25 mouse cellular contexts compared by ENCODE assay signal in genomic region chr13:51712022-51712421, GRCm38 (mm10).
"Had no signal": no experiment of that assay in that cellular context is flagged by ENCODE, and none has a peak within 500 bp of the region (broad histone marks: within the 10 kb centered on the region; RNA-seq: fewer than 3 reads in every experiment).

No protein-coding gene starts in this region.

- H3K9me3 ChIP-seq: heart, embryonic 13.5 days; heart, embryonic 15.5 days; hindbrain, embryonic 13.5 days; hindbrain, embryonic 15.5 days; limb, embryonic 13.5 days; limb, embryonic 15.5 days; liver, embryonic 13.5 days; liver, embryonic 15.5 days had no signal

- H3K4me2 ChIP-seq: heart, embryonic 11.5 days; heart, embryonic 13.5 days; heart, embryonic 15.5 days; hindbrain, embryonic 13.5 days; hindbrain, embryonic 15.5 days; limb, embryonic 13.5 days; limb, embryonic 15.5 days; liver, embryonic 13.5 days; liver, embryonic 15.5 days had no signal

- H3K9ac ChIP-seq: heart, embryonic 13.5 days; heart, embryonic 15.5 days; hindbrain, embryonic 13.5 days; hindbrain, embryonic 15.5 days; limb, embryonic 13.5 days; limb, embryonic 15.5 days; liver, embryonic 13.5 days; liver, embryonic 15.5 days had no signal

- H3K27ac ChIP-seq: heart, adult 2 months; heart, embryonic 13.5 days; heart, embryonic 15.5 days; hindbrain, embryonic 13.5 days; hindbrain, embryonic 15.5 days; hindbrain, postnatal 0 days; limb, embryonic 13.5 days; limb, embryonic 15.5 days; liver, embryonic 13.5 days; liver, embryonic 15.5 days had no signal

- DNase-seq: gastrocnemius, postnatal 14 days; gastrocnemius, postnatal 36 days; heart, adult 11 months; heart, adult 2 months; heart, postnatal 14 days; heart, postnatal 36 days; kidney, adult 18-20 months; kidney, adult 8-10 months; kidney, postnatal 10 days; kidney, postnatal 25 days; kidney, postnatal 4 days; layer of hippocampus, adult 9-11 months; layer of hippocampus, postnatal 36 days; left cerebral cortex, postnatal 4 days; liver, embryonic 13.5 days had no signal

- H3K4me3 ChIP-seq: heart, adult 2 months; heart, embryonic 13.5 days; heart, embryonic 15.5 days; hindbrain, embryonic 13.5 days; hindbrain, embryonic 15.5 days; limb, embryonic 13.5 days; limb, embryonic 15.5 days; liver, embryonic 13.5 days; liver, embryonic 15.5 days had no signal

- H3K27me3 ChIP-seq: heart, embryonic 13.5 days; heart, embryonic 15.5 days; hindbrain, embryonic 13.5 days; hindbrain, embryonic 15.5 days; limb, embryonic 13.5 days; limb, embryonic 15.5 days; liver, embryonic 13.5 days; liver, embryonic 15.5 days had no signal

- H3K4me1 ChIP-seq: hindbrain, embryonic 13.5 days; hindbrain, embryonic 15.5 days; limb, embryonic 13.5 days had no signal

- ATAC-seq: hindbrain, postnatal 0 days; intestine, postnatal 0 days had no signal
